Mouse (Mus musculus) midbrain, embryonic 15.5 days (tissue): ENCODE measurements around the gene Cmss1. TPM values are rescaled to one million over a fixed set of nuclear protein-coding genes. Genes with fewer than 3 reads are reported as not detected.
A peak's percentile ranks its signal among the peaks of the same experiment; 100 is the strongest.

Experiments used
- ATAC-seq: fragments of 200-750 bp; cut with Nextera tagmentation; replicated peaks from 2 replicates; pipeline ENCODE4 v1.8.0; 2017; ENCODE audit warnings: moderate TSS enrichment
- H3K27ac ChIP-seq: fragments of 300-500 bp; sonication (generic); 2 replicates; pipeline ENCODE4 v1.5.1; 2015; ENCODE audit warnings: mild to moderate bottlenecking, inconsistent platforms
- H3K27me3 ChIP-seq: fragments of 300-500 bp; sonication (generic); replicated peaks from 2 replicates; pipeline ENCODE4 v1.6.1; 2015; ENCODE audit warnings: inconsistent platforms
- H3K36me3 ChIP-seq: fragments of 300-500 bp; sonication (generic); replicated peaks from 2 replicates; pipeline ENCODE4 v1.6.1; 2015; ENCODE audit warnings: inconsistent platforms
- H3K4me1 ChIP-seq: fragments of 300-500 bp; sonication (generic); 2 replicates; pipeline ENCODE4 v1.6.1; 2015; ENCODE audit warnings: inconsistent platforms
- H3K4me2 ChIP-seq: fragments of 300-500 bp; sonication (generic); 2 replicates; pipeline ENCODE4 v1.6.1; 2015; ENCODE audit warnings: inconsistent platforms, mild to moderate bottlenecking, moderate library complexity
- H3K4me3 ChIP-seq: fragments of 300-500 bp; sonication (generic); 2 replicates; pipeline ENCODE4 v1.5.1; 2015; ENCODE audit warnings: mild to moderate bottlenecking, inconsistent platforms
- H3K9ac ChIP-seq: fragments of 300-500 bp; sonication (generic); 2 replicates; pipeline ENCODE4 v1.6.1; 2015; ENCODE audit warnings: mild to moderate bottlenecking, inconsistent platforms
- H3K9me3 ChIP-seq: fragments of 300-500 bp; sonication (generic); 2 replicates; pipeline ENCODE4 v1.6.1; 2016; ENCODE audit warnings: inconsistent platforms
- WGBS: fragments of 180-500 bp; shearing (Covaris S2); methylation state at CpG from one replicate; pipeline ENCODE4 v1.1.7; 2015; ENCODE audit warnings: mixed read lengths; 5-methylcytosine and 5-hydroxymethylcytosine counted together
- polyA plus RNA-seq: library from polyadenylated mRNA; unstranded; fragments of >200 nt; fragmentation: Nextera tagmentation; extraction: Ambion mirVana; gene quantifications from 2 replicates; pipeline ENCODE4 v1.2.1, GENCODE M21; 2015

Cmss1 gene
- polyA plus RNA-seq, 1 experiment from 2014 or later, result 36.4 TPM

DNA sequence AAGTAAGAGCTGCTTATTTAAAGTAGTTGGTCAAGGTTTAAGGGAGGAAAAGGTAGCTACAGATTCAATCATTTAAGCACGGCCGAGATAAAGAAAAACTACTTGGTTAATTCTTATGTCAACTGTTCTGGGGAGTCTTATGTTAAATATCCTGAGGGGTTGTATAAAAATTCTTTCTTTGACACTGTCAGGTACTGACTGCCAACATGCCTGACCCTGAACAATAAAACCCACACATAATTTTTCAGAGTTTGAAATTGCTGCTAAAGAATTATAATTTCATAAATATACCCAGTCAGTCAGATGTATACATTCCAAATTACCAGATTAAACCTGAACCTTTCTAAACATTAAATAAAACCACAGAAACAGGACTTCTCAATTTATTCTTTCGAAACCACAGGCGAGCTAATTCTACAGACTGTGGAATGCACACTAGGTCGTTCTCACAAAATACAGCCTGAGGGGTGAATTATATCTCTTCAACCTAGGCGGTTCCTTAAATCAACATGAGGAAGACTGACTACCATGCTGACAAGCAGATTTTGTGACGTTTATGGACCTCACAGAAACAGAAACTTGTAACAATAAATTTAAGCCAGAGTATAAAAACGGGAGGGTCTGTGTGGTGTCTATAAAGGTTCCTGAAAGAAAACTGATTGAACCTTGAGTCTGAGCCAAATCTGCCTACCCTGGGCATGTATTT, 223.2 kb downstream of the Cmss1 start:
- H3K36me3 ChIP-seq, result no peaks in the 10 kb centered on the region

DNA sequence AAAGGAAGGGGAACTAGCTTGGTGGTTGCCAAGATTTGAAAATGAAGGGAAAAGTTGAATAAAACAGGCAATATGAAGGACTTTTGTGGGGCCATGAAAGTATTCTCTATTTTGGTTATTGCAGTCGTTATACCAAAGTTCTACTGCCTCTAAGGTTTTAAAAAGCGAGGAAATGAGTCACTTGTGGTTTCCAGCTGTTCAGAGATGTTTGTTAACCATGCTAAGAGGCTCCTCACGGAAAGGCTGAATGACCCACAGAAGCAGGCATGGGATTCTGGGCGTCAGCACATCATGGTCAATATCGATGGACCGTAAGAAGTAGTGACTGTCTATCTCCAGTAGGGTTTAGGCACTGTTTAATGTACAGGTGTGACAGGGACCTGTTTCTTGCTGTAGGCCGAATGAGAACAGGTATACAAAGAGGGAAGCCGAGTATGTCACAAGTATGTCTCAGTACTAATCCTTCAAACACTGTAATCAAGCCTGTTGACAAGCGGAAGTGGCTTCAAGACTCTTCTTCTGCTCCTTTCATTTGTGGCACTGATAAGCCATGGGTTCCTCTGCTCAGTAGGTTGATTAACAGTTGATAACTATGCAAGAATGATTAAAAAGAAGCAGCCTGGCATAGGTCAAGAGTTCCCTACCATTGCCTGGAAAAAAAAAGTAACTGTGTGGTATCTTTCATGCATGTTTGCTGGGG, 227.9 kb downstream of the Cmss1 start:
- Histone ChIP-seq H3K27ac (no peak overlapping the region), H3K27me3 (no peaks in the 10 kb centered on the region), H3K9ac (no peak overlapping the region), H3K4me3 (no peak overlapping the region), H3K36me3 (no peaks in the 10 kb centered on the region), H3K4me2 (no peak overlapping the region), H3K9me3 (no peaks in the 10 kb centered on the region), H3K4me1 (no peaks in the 10 kb centered on the region)
- WGBS, result 87% methylated on average over 9 of the region's 9 CpGs
- ATAC-seq, result no peak

More for the DNA sequence above, 223.2 kb downstream of the Cmss1 start:
- H3K4me3 ChIP-seq, result no peak overlapping the region
- H3K4me2 ChIP-seq, result no peak overlapping the region
- no peak overlapping the region for H3K27ac ChIP-seq
- no peak for ATAC-seq
- no peaks in the 10 kb centered on the region for H3K9me3 ChIP-seq
- 80% methylated on average over 8 of the region's 8 CpGs for WGBS
- H3K4me1 ChIP-seq, result no peaks in the 10 kb centered on the region
- no peak overlapping the region for H3K9ac ChIP-seq
- H3K27me3 ChIP-seq, result no peaks in the 10 kb centered on the region

DNA sequence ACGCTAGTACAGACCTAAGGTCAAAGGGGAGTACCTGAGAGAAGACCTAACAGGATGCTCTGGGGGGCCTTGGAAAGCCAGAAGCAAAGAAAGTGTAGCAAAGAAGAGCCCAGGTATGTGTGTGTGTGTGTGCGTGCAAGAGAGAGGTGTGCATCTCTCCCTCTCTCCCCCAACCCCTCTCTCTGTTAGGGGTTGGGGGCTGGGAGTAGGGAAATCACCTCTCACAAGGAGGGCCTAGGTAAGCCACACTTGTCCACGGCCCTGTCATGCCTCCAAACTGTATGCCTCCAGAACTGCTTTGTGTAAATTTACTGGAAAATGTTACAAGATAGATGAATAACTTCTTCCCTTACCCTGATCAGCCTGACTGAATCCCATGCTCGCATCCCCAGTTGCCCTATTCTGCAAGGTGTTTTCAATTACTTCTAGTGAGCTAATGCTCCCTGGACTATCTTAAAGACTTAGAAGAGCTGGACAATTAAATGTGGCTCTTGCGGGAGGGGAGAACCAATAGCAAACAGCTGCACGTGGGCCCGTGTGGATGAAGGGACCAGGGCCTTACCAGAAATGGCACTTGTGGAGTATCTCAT, 231.3 kb downstream of the Cmss1 start:
- H3K36me3 ChIP-seq, result no peaks in the 10 kb centered on the region
- ATAC-seq, result no peak
- H3K9me3 ChIP-seq, result no peaks in the 10 kb centered on the region
- H3K27ac ChIP-seq, result no peak overlapping the region
- WGBS, result 86% methylated on average over 7 of the region's 7 CpGs
- no peaks in the 10 kb centered on the region for H3K27me3 ChIP-seq
- H3K4me1 ChIP-seq, result no peaks in the 10 kb centered on the region
- H3K4me3 ChIP-seq, result no peak overlapping the region
- H3K9ac ChIP-seq, result no peak overlapping the region
- H3K4me2 ChIP-seq, result no peak overlapping the region

DNA sequence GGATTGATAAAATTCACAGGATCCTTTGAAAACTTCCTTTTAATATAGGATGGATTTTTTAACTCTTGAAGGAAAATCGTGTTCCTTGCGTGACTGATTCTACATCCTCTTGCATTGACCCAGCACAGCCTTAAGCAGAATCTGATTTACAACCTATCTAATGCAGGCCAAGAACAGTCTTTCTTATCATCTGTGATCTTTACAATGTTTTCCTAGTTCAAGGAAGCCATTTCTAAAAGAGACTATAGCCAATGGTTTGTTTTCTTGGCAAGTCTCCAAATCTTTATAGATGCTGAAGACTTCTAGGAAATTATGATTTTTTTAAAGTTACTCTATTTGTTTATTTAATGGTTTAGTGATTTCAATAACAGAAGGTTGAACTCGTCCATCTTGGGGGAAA, 234.5 kb downstream of the Cmss1 start:
- Histone ChIP-seq H3K4me2 (no peak overlapping the region), H3K36me3 (no peaks in the 10 kb centered on the region), H3K27me3 (no peaks in the 10 kb centered on the region), H3K9ac (no peak overlapping the region), H3K9me3 (no peaks in the 10 kb centered on the region), H3K4me3 (no peak overlapping the region), H3K27ac (no peak overlapping the region), H3K4me1 (no peaks in the 10 kb centered on the region)
- WGBS, result 85% methylated on average over 3 of the region's 3 CpGs
- no peak for ATAC-seq

DNA sequence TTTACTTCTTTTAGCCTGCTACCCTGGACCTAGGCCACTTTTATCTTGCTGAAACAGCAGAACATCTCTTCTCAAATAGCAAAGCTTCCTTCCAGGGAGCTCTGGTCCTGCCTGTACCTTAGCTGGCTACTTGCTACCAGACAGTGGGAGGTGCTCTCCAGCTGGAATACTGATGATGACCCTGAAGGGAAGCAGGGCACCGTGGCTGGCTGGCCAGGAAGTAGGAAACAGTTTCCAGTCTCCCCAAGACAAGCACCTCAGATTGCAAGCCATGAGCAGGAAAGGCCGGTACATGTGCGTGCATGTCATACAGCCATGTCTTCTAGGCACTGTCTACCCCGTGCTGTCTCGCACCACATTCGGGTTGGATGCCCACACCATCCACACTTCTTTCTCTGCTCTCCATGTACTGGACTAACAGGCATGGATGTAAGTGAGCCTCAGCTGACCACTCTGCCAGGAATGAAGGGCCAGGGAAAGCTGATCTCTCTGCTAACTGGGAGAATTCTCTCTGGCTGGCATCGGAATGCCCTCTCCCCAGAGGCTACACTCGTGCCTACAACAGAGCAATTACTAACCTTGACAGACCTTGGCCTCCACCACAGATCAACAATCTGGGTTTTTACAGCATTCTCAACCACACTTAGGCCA, 236.7 kb downstream of the Cmss1 start:
- ATAC-seq, result no peak
- H3K9ac ChIP-seq, result no peak overlapping the region
- no peaks in the 10 kb centered on the region for H3K9me3 ChIP-seq
- 92% methylated on average over 8 of the region's 8 CpGs for WGBS
- no peaks in the 10 kb centered on the region for H3K4me1 ChIP-seq
- no peaks in the 10 kb centered on the region for H3K36me3 ChIP-seq
- H3K4me3 ChIP-seq, result no peak overlapping the region
- no peak overlapping the region for H3K4me2 ChIP-seq
- no peaks in the 10 kb centered on the region for H3K27me3 ChIP-seq
- H3K27ac ChIP-seq, result no peak overlapping the region

DNA sequence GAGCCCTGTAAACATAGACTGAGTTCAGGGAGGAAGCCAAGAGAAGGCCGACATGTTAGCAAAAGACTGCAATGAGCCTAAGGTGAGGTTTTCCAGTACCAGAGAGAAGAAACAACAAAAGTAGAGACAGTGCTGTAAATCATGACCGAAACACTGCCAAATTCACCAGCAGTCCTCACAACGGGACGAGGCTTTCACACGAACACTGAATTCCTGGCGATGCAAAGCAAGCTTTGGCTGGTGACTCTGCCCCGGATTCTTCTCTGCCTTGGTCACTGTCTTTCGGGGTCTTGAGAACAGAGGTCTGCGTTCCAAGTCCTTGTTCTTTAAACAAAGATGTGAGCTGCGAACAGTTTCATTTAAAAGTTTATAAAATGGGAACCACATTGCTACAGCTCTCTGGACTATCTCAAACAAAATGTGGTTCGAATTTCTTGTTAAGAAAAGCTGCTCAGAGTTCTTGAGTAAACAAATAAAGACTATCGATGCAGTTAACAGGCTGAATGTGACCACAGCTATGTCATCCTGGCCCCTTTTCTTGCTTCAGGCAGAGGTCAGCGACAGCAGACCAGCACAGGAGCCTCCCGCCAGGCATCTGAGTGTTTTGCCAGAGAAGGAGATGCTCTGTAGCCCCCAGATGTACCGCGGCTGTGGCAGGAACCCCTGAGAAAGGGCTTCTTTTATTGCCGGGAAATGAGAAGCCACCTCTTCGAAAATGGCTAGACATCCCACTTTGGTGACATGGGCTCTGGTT, 239.5 kb downstream of the Cmss1 start:
- H3K4me1 ChIP-seq, result peaks cover 5% of the 10 kb centered on the region
- H3K36me3 ChIP-seq, result no peaks in the 10 kb centered on the region
- no peak overlapping the region for H3K4me2 ChIP-seq
- H3K27me3 ChIP-seq, result no peaks in the 10 kb centered on the region
- H3K9ac ChIP-seq, result no peak overlapping the region
- H3K9me3 ChIP-seq, result no peaks in the 10 kb centered on the region
- no peak overlapping the region for H3K27ac ChIP-seq
- WGBS, result 79% methylated on average over 18 of the region's 18 CpGs
- H3K4me3 ChIP-seq, result no peak overlapping the region
- no peak for ATAC-seq

DNA sequence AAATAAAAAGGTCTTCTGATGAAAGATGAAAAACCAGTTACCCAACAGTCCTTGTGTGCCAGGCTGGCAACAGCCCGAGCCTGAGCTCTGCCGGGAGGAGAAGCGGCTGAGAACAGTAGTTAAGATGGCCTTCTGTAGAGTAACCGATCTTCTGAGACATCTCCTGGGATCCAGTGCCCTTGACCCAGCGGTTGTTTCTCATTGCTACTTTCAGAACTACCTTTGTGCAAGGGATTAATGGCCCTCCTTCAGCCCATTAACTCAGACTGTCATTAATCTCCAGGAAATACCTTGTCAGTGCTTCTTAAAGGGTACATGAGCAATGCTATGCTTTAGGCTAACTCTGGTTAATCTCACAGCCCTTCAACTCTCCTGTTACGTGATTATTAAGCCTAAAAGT, 240.5 kb downstream of the Cmss1 start:
- ATAC-seq, result no peak
- H3K4me3 ChIP-seq, result no peak overlapping the region
- no peak overlapping the region for H3K27ac ChIP-seq
- H3K36me3 ChIP-seq, result no peaks in the 10 kb centered on the region
- H3K27me3 ChIP-seq, result no peaks in the 10 kb centered on the region
- H3K4me2 ChIP-seq, result no peak overlapping the region
- peaks cover 5% of the 10 kb centered on the region for H3K4me1 ChIP-seq
- H3K9ac ChIP-seq, result no peak overlapping the region
- 70% methylated on average over 6 of the region's 6 CpGs for WGBS
- H3K9me3 ChIP-seq, result no peaks in the 10 kb centered on the region

DNA sequence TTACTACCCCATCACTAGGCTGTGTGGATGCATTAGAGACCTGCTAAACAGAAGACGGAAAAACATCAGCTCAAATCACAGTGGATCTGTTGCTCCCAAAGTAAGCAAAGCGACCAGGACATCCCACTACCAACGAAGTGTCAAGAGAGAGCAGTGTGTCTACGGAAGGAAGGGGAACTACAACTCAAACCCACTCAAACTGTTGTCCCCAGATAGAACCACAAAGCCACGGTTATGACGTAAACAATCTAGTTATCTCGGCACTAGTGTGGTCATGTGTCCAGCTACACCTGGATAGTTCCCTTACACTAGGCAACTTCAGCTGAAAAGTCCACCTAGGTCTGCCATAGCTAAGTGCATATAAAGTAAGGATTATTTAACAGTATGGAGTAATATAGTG, 242.2 kb downstream of the Cmss1 start:
- H3K27ac ChIP-seq, result no peak overlapping the region
- no peaks in the 10 kb centered on the region for H3K27me3 ChIP-seq
- 91% methylated on average over 7 of the region's 7 CpGs for WGBS
- H3K4me1 ChIP-seq, result peaks cover 5% of the 10 kb centered on the region
- H3K9me3 ChIP-seq, result no peaks in the 10 kb centered on the region
- no peak overlapping the region for H3K4me2 ChIP-seq
- no peak overlapping the region for H3K9ac ChIP-seq
- no peak overlapping the region for H3K4me3 ChIP-seq
- H3K36me3 ChIP-seq, result no peaks in the 10 kb centered on the region
- ATAC-seq, result no peak

DNA sequence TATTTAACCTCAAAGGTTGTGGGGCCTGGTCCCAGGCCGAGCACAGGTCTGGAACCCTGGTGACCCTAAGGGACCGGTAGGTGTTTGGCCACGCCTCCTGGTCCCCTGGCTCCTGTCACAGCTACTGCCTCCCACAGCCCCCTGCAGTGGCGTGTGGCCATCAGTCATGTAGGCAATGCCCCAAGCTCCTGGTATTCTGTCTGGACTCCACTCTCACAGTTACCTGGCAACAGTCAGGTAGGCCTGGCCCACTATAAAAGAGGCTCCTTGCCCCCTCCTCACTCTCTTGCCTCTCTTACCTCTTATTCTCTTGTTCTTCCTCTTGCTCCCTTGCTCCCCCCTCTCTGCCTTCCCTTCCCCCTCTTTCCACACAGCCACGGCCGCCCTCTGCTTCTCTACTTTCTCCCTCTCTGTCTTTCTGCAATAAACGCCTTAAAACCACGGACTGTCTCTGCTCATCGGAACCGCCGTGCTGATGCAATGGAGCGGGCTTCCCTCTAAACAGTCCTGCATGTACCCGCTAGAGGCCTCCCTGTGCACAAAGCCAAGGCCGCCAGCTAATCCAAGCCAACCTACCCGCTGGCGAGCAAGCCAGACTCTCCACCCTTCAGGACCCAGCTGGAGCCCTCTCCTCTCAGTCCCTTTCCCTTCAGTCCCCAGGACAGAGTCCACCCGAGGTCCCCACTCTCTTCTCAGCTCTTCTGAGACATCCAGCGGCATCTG, 243.8 kb downstream of the Cmss1 start:
- H3K4me1 ChIP-seq, result peaks cover 5% of the 10 kb centered on the region
- no peaks in the 10 kb centered on the region for H3K27me3 ChIP-seq
- H3K4me3 ChIP-seq, result no peak overlapping the region
- no peaks in the 10 kb centered on the region for H3K9me3 ChIP-seq
- H3K9ac ChIP-seq, result no peak overlapping the region
- peak; percentile 94 for ATAC-seq
- H3K36me3 ChIP-seq, result no peaks in the 10 kb centered on the region
- peak overlapping the region; percentile 31 for H3K4me2 ChIP-seq
- WGBS, result 42% methylated on average over 18 of the region's 18 CpGs
- 0 out of 2 replicates have a peak overlapping the region, but pooled peaks have one; percentile 2 for H3K27ac ChIP-seq

DNA sequence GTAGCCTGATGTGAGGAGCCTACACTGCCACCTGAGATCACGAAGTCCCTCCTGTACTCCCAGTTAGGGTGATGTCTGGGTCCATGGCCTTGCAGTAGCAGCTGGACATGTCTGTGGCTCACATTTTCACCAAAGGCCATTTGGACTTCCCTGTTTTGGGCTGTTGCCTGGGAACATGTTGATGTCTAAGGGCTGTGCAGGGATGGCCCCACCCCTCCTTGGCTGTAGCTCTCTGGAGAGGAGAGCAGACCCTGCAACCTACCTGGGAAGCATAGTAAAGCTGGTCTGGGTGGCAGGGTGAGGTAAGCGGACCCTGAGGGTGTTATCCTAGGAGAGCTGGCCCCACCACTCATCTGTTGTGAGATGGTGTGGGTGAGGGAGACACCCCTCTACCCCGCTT, 245.9 kb downstream of the Cmss1 start:
- Histone ChIP-seq H3K36me3 (no peaks in the 10 kb centered on the region), H3K4me1 (peaks cover 5% of the 10 kb centered on the region), H3K4me3 (no peak overlapping the region), H3K9ac (no peak overlapping the region), H3K27me3 (no peaks in the 10 kb centered on the region), H3K4me2 (no peak overlapping the region), H3K9me3 (no peaks in the 10 kb centered on the region), H3K27ac (no peak overlapping the region)
- WGBS, result 95% methylated on average over 3 of the region's 3 CpGs
- ATAC-seq, result no peak

DNA sequence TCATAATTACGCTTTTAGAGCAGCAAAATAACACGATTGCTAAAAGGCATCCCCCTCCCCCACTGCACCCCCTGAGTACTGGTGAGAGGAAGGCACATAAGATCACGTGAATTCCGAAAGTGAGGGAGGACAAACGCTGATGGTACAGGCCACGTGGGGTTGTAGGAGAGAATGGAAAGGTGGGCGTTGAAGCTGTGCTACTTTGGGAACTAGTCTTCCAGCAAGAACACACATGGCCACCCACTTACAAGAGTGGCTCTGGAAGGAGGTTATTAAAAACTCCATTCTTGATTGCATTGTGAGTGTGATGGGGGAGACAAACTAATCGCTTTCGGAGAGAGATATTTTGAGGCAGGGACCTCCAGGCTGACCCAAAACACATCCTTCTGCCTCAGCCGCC, 247.4 kb downstream of the Cmss1 start:
- H3K9me3 ChIP-seq, result no peaks in the 10 kb centered on the region
- no peaks in the 10 kb centered on the region for H3K27me3 ChIP-seq
- no peak overlapping the region for H3K9ac ChIP-seq
- H3K27ac ChIP-seq, result no peak overlapping the region
- no peak overlapping the region for H3K4me3 ChIP-seq
- no peaks in the 10 kb centered on the region for H3K36me3 ChIP-seq
- H3K4me1 ChIP-seq, result peaks cover 5% of the 10 kb centered on the region
- ATAC-seq, result no peak
- no peak overlapping the region for H3K4me2 ChIP-seq
- 90% methylated on average over 10 of the region's 10 CpGs for WGBS
